Mouse (Mus musculus) testis, adult 2 months (tissue): Measurements from ENCODE around the gene Eno2.

Experiments
- CTCF ChIP-seq: fragments of 200-500 bp; IDR thresholded peaks from 2 replicates; pipeline ENCODE4 v1.5.1; 2012; ENCODE audit warnings: low read depth, mild to moderate bottlenecking, inconsistent platforms, low read length, moderate library complexity; ENCODE audit not compliant: control insufficient read depth, insufficient read depth, insufficient replicate concordance
- POLR2A ChIP-seq: fragments of 200-500 bp; IDR thresholded peaks from 2 replicates; pipeline ENCODE4 v1.6.1; 2012; ENCODE audit warnings: low read depth, mild to moderate bottlenecking, inconsistent platforms, low read length, moderate library complexity; ENCODE audit not compliant: control insufficient read depth

GRCm38 (mm10) chr6:124786756-124787420 lies 17.4 kb upstream of the Eno2 start:
- TF ChIP-seq POLR2A, result no peak
- TF ChIP-seq CTCF, result no peak
